Mouse (Mus musculus): ENCODE measurements at regions not wholly inside any gene's neighbourhood (a gene's known extent, or its start where the extent isn't known, plus 50 kb on each side); places are given as distances from the start of the nearest gene placed in this dataset.

DNA sequence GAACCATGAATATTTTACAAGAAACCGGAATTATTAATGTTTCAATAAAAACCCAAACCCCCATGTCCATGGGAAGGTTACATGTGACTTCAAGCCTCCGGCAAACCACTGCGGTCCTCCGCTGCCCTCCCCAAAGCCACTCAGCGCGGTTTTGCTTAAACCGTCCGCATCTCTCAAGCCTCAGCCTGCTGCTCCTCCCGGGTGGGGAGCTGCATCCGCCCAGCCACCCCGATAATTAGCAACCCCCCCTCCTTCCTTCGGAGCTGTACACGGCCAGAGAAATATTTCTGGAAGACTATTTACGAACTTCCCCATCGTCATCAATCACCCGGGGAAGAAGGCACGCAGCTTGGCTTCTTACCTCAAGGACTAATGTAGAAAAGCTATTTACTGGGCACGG, 94.7 kb upstream of the Runx3 start:
- Histone ChIP-seq H3K4me3 (ENCODE audit: low read depth, low read length) (no peak overlapping the region), H3K9ac (ENCODE audit: low read depth, low read length) (no peak overlapping the region), H3K36me3 (ENCODE audit: control insufficient read depth, insufficient read depth, low read length) (no peaks in the 10 kb centered on the region), H3K4me2 (no peak overlapping the region), H3K4me1 (ENCODE audit: control insufficient read depth, insufficient read depth, low read length) (peaks cover under 1% of the 10 kb centered on the region; the same call in 1 of the 2 replicates), H3K9me3 (replicated peaks; ENCODE audit: control insufficient read depth, low read length) (no peaks in the 10 kb centered on the region), H3K27ac (ENCODE audit: low read depth, low read length) (no peak overlapping the region), H3K27me3 (ENCODE audit: control insufficient read depth, insufficient read depth, low read length) (peaks cover 18% of the 10 kb centered on the region)
- WGBS (ENCODE audit: insufficient replicate concordance): 71% methylated on average over 18 of the region's 18 CpGs
- ATAC-seq (replicated peaks; ENCODE audit: insufficient number of reproducible peaks, low FRiP score, low TSS enrichment): no peak

DNA sequence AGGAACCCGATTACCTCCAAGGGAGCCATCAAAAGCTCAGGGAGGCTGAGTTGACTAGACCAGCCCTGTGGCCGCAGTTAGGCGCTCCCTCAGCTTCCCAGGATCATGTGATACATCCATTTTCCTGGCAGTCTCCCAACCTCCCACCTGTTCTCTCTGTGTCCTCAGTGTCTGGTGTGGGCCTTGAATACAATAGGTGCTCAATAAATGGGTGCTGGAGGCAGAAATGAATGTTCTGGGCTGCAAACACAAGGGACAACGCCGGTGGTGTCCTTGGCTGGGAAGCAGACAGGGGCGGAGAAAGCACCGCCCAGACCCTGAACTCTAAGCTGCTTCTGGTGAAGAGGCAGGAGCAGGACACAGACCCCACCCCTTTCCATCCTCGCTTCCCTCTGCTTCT, 93.3 kb upstream of the Runx3 start:
- peaks cover 18% of the 10 kb centered on the region for H3K27me3 ChIP-seq (ENCODE audit: control insufficient read depth, insufficient read depth, low read length)
- no peaks in the 10 kb centered on the region for H3K36me3 ChIP-seq (ENCODE audit: control insufficient read depth, insufficient read depth, low read length)
- H3K4me1 ChIP-seq (ENCODE audit: control insufficient read depth, insufficient read depth, low read length): peaks cover 7% of the 10 kb centered on the region; the same call in 1 of the 2 replicates
- H3K4me3 ChIP-seq (ENCODE audit: low read depth, low read length): no peak overlapping the region
- no peak overlapping the region for H3K4me2 ChIP-seq
- H3K9me3 ChIP-seq (replicated peaks; ENCODE audit: control insufficient read depth, low read length): no peaks in the 10 kb centered on the region
- 56% methylated on average over 8 of the region's 8 CpGs for WGBS (ENCODE audit: insufficient replicate concordance)
- no peak overlapping the region for H3K27ac ChIP-seq (ENCODE audit: low read depth, low read length)
- ATAC-seq (replicated peaks; ENCODE audit: insufficient number of reproducible peaks, low FRiP score, low TSS enrichment): no peak
- H3K9ac ChIP-seq (ENCODE audit: low read depth, low read length): no peak overlapping the region

DNA sequence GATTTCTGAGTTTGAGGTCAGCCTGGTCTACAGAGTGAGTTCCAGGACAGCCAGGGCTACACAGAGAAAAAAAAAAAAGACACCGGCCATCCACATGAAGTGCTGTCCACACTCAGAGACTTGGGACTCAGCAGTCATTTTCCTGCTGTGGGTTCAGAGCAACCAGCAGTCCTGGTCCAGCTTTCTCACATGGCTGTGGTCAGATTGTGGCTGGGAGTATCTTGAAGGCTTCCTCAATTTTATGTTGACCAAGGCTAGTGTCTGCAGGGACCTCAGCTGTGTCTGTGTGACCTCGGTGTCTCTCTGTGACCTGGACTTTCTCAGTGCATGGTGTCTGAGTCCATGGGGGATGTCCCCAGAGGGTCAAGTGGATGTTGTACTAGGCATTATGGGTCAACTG, 90.7 kb upstream of the Runx3 start:
- Histone ChIP-seq H3K27ac (ENCODE audit: low read depth, low read length) (no peak overlapping the region), H3K4me2 (no peak overlapping the region), H3K4me1 (ENCODE audit: control insufficient read depth, insufficient read depth, low read length) (peaks cover 11% of the 10 kb centered on the region; the same call in 1 of the 2 replicates), H3K9me3 (replicated peaks; ENCODE audit: control insufficient read depth, low read length) (no peaks in the 10 kb centered on the region), H3K27me3 (ENCODE audit: control insufficient read depth, insufficient read depth, low read length) (peaks cover 18% of the 10 kb centered on the region), H3K36me3 (ENCODE audit: control insufficient read depth, insufficient read depth, low read length) (no peaks in the 10 kb centered on the region), H3K4me3 (ENCODE audit: low read depth, low read length) (no peak overlapping the region), H3K9ac (ENCODE audit: low read depth, low read length) (no peak overlapping the region)
- WGBS (ENCODE audit: insufficient replicate concordance): 86% methylated on average over 2 of the region's 2 CpGs
- no peak for ATAC-seq (replicated peaks; ENCODE audit: insufficient number of reproducible peaks, low FRiP score, low TSS enrichment)

DNA sequence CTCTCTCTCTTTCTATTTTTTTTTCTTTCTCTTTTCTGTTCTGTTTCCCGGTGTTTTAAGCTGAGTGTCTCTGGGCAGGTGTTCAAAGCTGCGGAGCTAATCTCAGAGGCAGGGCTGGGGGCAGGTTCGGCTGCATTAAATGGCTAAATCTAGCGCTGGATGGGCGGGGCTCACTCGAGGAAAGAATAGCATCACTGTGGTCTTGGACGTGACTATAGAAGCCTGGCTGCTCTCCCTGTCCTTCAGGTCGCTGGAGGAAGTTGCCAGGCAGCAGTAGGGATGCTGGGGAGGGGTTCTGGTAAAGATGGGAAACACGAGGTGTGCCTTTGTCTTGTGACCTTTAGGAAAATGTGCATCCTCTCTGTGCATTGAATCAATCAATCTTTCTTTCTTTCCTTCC, 88.0 kb upstream of the Runx3 start:
- 41% methylated on average over 9 of the region's 9 CpGs for WGBS (ENCODE audit: insufficient replicate concordance)
- Histone ChIP-seq H3K4me2 (no peak overlapping the region), H3K4me1 (ENCODE audit: control insufficient read depth, insufficient read depth, low read length) (peaks cover 11% of the 10 kb centered on the region; the same call in 1 of the 2 replicates), H3K4me3 (ENCODE audit: low read depth, low read length) (no peak overlapping the region), H3K27ac (ENCODE audit: low read depth, low read length) (no peak overlapping the region), H3K9ac (ENCODE audit: low read depth, low read length) (0 out of 2 replicates have a peak overlapping the region, but pooled peaks have one; percentile 5), H3K27me3 (ENCODE audit: control insufficient read depth, insufficient read depth, low read length) (peaks cover 4% of the 10 kb centered on the region; the same call in 1 of the 2 replicates), H3K36me3 (ENCODE audit: control insufficient read depth, insufficient read depth, low read length) (no peaks in the 10 kb centered on the region), H3K9me3 (replicated peaks; ENCODE audit: control insufficient read depth, low read length) (no peaks in the 10 kb centered on the region)
- no peak for ATAC-seq (replicated peaks; ENCODE audit: insufficient number of reproducible peaks, low FRiP score, low TSS enrichment)

DNA sequence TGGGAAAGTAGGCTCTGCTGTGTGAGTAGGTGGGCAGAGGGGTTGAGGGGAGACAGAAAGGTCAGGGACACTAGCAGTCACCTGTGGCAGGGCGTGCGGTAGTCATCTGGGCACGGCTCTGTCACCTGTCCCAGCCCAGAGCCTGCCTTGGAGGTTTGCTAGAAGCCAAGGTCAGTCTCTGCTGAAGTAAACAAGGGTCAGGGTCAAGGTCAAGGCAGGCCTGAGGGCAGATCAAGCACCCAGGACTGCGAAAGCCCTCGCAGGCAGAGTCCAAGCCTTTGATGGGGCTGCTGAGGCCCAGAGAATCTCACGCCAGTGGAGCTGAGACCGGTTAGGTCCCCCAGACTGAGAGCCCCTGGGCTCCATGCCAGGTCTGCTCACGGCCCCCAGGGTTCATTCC, 87.2 kb upstream of the Runx3 start:
- peaks cover 11% of the 10 kb centered on the region; the same call in 1 of the 2 replicates for H3K4me1 ChIP-seq (ENCODE audit: control insufficient read depth, insufficient read depth, low read length)
- no peaks in the 10 kb centered on the region for H3K9me3 ChIP-seq (replicated peaks; ENCODE audit: control insufficient read depth, low read length)
- no peak overlapping the region for H3K4me2 ChIP-seq
- no peak overlapping the region for H3K4me3 ChIP-seq (ENCODE audit: low read depth, low read length)
- 75% methylated on average over 8 of the region's 8 CpGs for WGBS (ENCODE audit: insufficient replicate concordance)
- H3K27ac ChIP-seq (ENCODE audit: low read depth, low read length): no peak overlapping the region
- H3K27me3 ChIP-seq (ENCODE audit: control insufficient read depth, insufficient read depth, low read length): peaks cover 3% of the 10 kb centered on the region; the same call in 1 of the 2 replicates
- H3K36me3 ChIP-seq (ENCODE audit: control insufficient read depth, insufficient read depth, low read length): no peaks in the 10 kb centered on the region
- no peak overlapping the region for H3K9ac ChIP-seq (ENCODE audit: low read depth, low read length)
- ATAC-seq (replicated peaks; ENCODE audit: insufficient number of reproducible peaks, low FRiP score, low TSS enrichment): no peak

DNA sequence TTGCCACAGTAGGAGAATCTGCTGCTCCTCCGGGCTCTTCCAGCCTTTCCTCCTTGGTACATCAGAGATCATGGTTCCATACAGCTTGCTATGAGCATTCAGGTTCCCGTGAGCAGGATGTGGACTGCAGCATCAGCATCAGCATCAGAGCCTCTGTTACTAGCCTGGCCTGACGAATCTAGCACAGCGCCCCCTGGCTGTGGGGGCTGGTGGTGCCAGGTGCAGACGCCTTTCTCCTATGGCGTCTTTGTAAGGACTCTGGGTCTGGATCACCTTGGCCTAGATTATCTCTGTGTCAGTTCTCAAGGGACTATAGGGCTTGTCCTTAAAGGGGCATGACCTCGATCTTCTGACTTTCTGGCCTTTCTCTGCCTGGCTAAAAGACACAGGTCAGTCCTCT, 86.0 kb upstream of the Runx3 start:
- Histone ChIP-seq H3K27me3 (ENCODE audit: control insufficient read depth, insufficient read depth, low read length) (no peaks in the 10 kb centered on the region), H3K4me2 (no peak overlapping the region), H3K9me3 (replicated peaks; ENCODE audit: control insufficient read depth, low read length) (no peaks in the 10 kb centered on the region), H3K9ac (ENCODE audit: low read depth, low read length) (no peak overlapping the region), H3K4me1 (ENCODE audit: control insufficient read depth, insufficient read depth, low read length) (peaks cover 11% of the 10 kb centered on the region; the same call in 1 of the 2 replicates), H3K36me3 (ENCODE audit: control insufficient read depth, insufficient read depth, low read length) (no peaks in the 10 kb centered on the region), H3K27ac (ENCODE audit: low read depth, low read length) (no peak overlapping the region), H3K4me3 (ENCODE audit: low read depth, low read length) (no peak overlapping the region)
- ATAC-seq (replicated peaks; ENCODE audit: insufficient number of reproducible peaks, low FRiP score, low TSS enrichment): no peak
- 30% methylated on average over 7 of the region's 7 CpGs for WGBS (ENCODE audit: insufficient replicate concordance)

DNA sequence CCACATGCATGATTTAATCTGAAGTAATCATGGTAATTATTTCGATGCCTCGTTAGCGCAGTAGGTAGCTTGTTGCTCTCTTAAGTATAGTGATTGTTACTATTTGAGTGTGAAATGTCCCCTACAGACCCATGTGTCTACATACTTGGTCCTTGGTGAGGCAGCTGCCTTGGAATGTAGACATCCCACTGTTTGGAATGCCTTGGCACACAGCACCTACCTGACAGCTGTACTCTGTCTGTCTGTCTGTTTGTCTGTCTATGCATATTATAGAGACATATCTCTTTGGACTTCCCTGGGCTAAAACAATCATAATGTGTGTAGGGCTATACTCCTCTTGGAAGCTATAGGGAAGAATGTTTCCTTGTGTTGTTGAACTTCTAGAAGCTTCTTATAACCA, 83.7 kb upstream of the Runx3 start:
- Histone ChIP-seq H3K4me2 (no peak overlapping the region), H3K4me1 (ENCODE audit: control insufficient read depth, insufficient read depth, low read length) (0 out of 2 replicates have a peak, but pooled peaks cover 5% of the 10 kb centered on the region), H3K27me3 (ENCODE audit: control insufficient read depth, insufficient read depth, low read length) (0 out of 2 replicates have a peak, but pooled peaks cover under 1% of the 10 kb centered on the region), H3K9ac (ENCODE audit: low read depth, low read length) (no peak overlapping the region), H3K36me3 (ENCODE audit: control insufficient read depth, insufficient read depth, low read length) (no peaks in the 10 kb centered on the region), H3K9me3 (replicated peaks; ENCODE audit: control insufficient read depth, low read length) (no peaks in the 10 kb centered on the region), H3K4me3 (ENCODE audit: low read depth, low read length) (no peak overlapping the region), H3K27ac (ENCODE audit: low read depth, low read length) (no peak overlapping the region)
- WGBS (ENCODE audit: insufficient replicate concordance): 96% methylated on average over 3 of the region's 3 CpGs
- ATAC-seq (replicated peaks; ENCODE audit: insufficient number of reproducible peaks, low FRiP score, low TSS enrichment): no peak

DNA sequence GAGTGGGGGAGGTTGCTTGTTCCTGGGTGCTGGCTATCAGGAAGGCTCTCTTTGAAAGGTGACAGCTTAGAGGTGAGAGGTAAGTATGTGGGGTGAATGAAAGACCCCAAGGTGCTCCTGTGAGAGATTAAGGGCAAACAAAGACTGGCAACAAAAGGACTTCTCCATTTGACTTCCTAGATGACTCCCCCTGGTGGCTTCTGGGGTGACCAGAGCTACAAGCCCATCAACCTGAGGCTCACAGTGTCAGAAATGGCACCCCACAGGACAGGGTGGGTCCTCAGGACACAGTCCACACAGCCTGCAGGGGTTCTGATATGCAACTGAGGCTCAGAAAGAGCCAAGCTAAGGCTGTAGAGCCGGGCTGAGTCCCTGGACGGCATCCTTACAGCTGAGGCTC, 81.2 kb upstream of the Runx3 start:
- Histone ChIP-seq H3K27ac (ENCODE audit: low read depth, low read length) (no peak overlapping the region), H3K4me2 (no peak overlapping the region), H3K4me1 (ENCODE audit: control insufficient read depth, insufficient read depth, low read length) (no peaks in the 10 kb centered on the region), H3K9me3 (replicated peaks; ENCODE audit: control insufficient read depth, low read length) (no peaks in the 10 kb centered on the region), H3K9ac (ENCODE audit: low read depth, low read length) (no peak overlapping the region), H3K36me3 (ENCODE audit: control insufficient read depth, insufficient read depth, low read length) (no peaks in the 10 kb centered on the region), H3K27me3 (ENCODE audit: control insufficient read depth, insufficient read depth, low read length) (0 out of 2 replicates have a peak, but pooled peaks cover 7% of the 10 kb centered on the region), H3K4me3 (ENCODE audit: low read depth, low read length) (no peak overlapping the region)
- 76% methylated on average over 2 of the region's 2 CpGs for WGBS (ENCODE audit: insufficient replicate concordance)
- ATAC-seq (replicated peaks; ENCODE audit: insufficient number of reproducible peaks, low FRiP score, low TSS enrichment): no peak

DNA sequence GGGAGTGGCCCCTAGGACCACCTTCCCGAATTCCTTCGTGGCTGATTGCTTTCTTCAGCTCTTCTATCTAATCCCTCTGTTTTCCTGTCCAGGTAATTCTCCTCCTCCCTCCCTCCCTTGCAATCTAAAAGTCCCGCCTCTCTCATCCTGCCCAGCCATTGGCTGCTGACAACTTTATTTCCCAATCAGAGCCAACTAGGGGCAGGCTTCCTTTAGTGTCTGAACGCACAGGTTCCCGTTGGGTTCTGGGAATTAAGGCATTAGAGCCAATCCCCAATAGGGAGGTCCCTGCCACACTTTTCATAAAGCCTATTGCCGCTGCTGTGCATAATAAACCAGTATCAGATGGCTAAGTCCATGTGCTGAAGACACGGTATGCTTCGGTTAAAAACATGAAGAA, 78.5 kb upstream of the Runx3 start:
- WGBS (ENCODE audit: insufficient replicate concordance): 40% methylated on average over 8 of the region's 8 CpGs
- Histone ChIP-seq H3K36me3 (ENCODE audit: control insufficient read depth, insufficient read depth, low read length) (no peaks in the 10 kb centered on the region), H3K4me2 (no peak overlapping the region), H3K27me3 (ENCODE audit: control insufficient read depth, insufficient read depth, low read length) (0 out of 2 replicates have a peak, but pooled peaks cover 7% of the 10 kb centered on the region), H3K9ac (ENCODE audit: low read depth, low read length) (no peak overlapping the region), H3K4me3 (ENCODE audit: low read depth, low read length) (no peak overlapping the region), H3K4me1 (ENCODE audit: control insufficient read depth, insufficient read depth, low read length) (no peaks in the 10 kb centered on the region), H3K9me3 (replicated peaks; ENCODE audit: control insufficient read depth, low read length) (no peaks in the 10 kb centered on the region), H3K27ac (ENCODE audit: low read depth, low read length) (no peak overlapping the region)
- ATAC-seq (replicated peaks; ENCODE audit: insufficient number of reproducible peaks, low FRiP score, low TSS enrichment): no peak
